Mouse (Mus musculus) heart, embryonic 10.5 days (tissue): ENCODE measurements around the gene Gm12355. TPM values are rescaled to one million over a fixed set of nuclear protein-coding genes. Genes with fewer than 3 reads are reported as not detected.

Experiments used
- DNase-seq: peaks from one replicate; pipeline ENCODE4 v3.0.0-alpha.2; 2017; ENCODE audit warnings: low spot score
- H3K27ac ChIP-seq: fragments of 300-500 bp; sonication (generic); 2 replicates; pipeline ENCODE4 v1.5.1; 2016; ENCODE audit warnings: mild to moderate bottlenecking
- H3K27me3 ChIP-seq: fragments of 300-500 bp; sonication (generic); 2 replicates; pipeline ENCODE4 v1.6.1; 2016; ENCODE audit warnings: mild to moderate bottlenecking; ENCODE audit not compliant: poor library complexity, insufficient read depth, severe bottlenecking
- H3K36me3 ChIP-seq: fragments of 300-500 bp; sonication (generic); 2 replicates; pipeline ENCODE4 v1.6.1; 2016; ENCODE audit warnings: mild to moderate bottlenecking, moderate library complexity
- H3K4me1 ChIP-seq: fragments of 300-500 bp; sonication (generic); 2 replicates; pipeline ENCODE4 v1.6.1; 2016; ENCODE audit warnings: mild to moderate bottlenecking
- H3K4me3 ChIP-seq: fragments of 300-500 bp; sonication (generic); 2 replicates; pipeline ENCODE4 v1.5.1; 2016; ENCODE audit warnings: mild to moderate bottlenecking, moderate library complexity
- H3K9me3 ChIP-seq: fragments of 300-500 bp; sonication (generic); 2 replicates; pipeline ENCODE4 v1.6.1; 2016; ENCODE audit warnings: mild to moderate bottlenecking, moderate library complexity
- WGBS: fragments of 180-500 bp; shearing (Covaris S2); methylation state at CpG from one replicate; pipeline ENCODE4 v1.1.7; 2016; 5-methylcytosine and 5-hydroxymethylcytosine counted together
- polyA plus RNA-seq: library from polyadenylated mRNA; unstranded; fragments of >200 nt; fragmentation: Nextera tagmentation; extraction: Ambion mirVana; gene quantifications from 2 replicates; pipeline ENCODE4 v1.2.1, GENCODE M21; 2016

The Gm12355 gene
- polyA plus RNA-seq, 1 experiment from 2014 or later = 1.0 TPM

DNA sequence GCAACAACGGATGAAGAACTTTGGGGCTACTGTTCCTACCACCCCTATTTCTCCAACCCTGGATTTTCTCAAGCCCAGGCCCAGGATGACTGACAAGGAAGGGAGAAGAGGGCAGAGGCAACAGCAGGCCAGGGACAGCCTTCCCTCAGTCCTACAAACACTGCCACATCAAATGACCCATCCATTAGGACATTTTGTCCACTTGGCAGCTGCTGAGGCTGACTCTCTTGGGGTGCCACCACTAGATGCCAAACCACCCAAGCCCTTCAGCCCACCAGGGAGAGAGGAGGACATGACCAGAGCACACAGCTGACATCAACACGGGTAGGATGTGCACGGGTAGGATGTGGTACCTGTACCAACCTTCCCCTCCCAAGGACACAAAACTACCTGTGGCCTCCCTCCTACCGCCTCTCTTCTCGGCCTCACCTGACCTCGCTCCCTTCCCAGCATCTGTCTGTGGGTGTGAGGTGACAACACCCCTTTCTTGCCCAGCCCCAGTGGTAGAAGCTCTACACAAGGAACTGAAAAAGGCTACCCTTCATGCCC lies 40.8 kb downstream of the Gm12355 start:
- DNase-seq = no peak
- no peaks in the 10 kb centered on the region for H3K27me3 ChIP-seq
- peaks cover 39% of the 10 kb centered on the region for H3K36me3 ChIP-seq
- H3K9me3 ChIP-seq = no peaks in the 10 kb centered on the region
- WGBS = 90% methylated on average over 6 of the region's 6 CpGs
- H3K27ac ChIP-seq = peak overlapping the region; percentile 78; the same call in 1 of the 2 replicates
- peaks cover 95% of the 10 kb centered on the region for H3K4me1 ChIP-seq
- peak overlapping the region; percentile 97; the same call in 1 of the 2 replicates for H3K4me3 ChIP-seq

DNA sequence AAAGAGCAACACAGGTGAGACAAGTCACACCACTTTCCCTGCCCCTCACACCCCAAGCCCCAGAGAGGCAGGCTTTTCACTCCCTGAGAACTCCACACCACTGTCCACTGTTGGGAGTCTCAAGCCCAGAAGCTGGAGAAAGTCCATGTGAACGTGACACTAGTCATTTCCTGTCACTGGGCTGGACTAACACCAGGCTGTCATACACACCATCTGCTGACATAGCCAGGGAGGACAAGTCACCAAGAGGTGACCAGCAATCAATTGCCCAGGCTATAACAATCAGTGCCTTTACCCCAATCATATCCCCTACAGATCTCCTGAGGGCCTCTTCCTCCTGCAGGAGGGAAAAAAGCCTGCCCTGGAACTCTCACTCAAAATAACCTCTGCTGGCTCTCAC lies 41.3 kb downstream of the Gm12355 start:
- DNase-seq = no peak
- peak overlapping the region; percentile 78; the same call in 1 of the 2 replicates for H3K27ac ChIP-seq
- H3K36me3 ChIP-seq = peaks cover 44% of the 10 kb centered on the region
- H3K4me3 ChIP-seq = no peak overlapping the region
- H3K9me3 ChIP-seq = no peaks in the 10 kb centered on the region
- H3K4me1 ChIP-seq = peaks cover 92% of the 10 kb centered on the region
- H3K27me3 ChIP-seq = no peaks in the 10 kb centered on the region
- 55% methylated on average over 1 of the region's 1 CpGs for WGBS

DNA sequence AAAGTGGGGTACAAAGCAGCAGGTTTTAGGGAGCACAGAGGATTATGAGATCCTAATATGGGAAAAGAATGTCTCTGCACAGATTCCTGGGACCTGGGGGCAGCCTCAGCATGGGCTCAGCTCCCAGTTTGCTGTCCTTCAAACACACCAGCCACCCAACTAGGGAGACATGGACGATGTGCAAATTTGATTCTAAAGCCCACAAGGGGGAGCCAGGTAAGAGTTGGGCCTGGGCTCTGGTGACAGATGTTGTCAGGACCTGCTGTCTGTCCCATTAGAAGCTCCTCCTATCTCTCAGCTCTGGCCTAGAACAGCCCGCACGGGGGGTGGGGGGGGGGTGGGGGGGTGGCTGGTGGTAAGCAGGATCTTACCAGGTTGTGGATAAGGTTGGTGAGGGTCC lies 41.9 kb downstream of the Gm12355 start:
- 22% methylated on average over 3 of the region's 3 CpGs for WGBS
- DNase-seq = no peak
- H3K4me1 ChIP-seq = peaks cover 86% of the 10 kb centered on the region
- H3K9me3 ChIP-seq = no peaks in the 10 kb centered on the region
- H3K27ac ChIP-seq = peak overlapping the region; percentile 78
- no peaks in the 10 kb centered on the region for H3K27me3 ChIP-seq
- peaks cover 44% of the 10 kb centered on the region for H3K36me3 ChIP-seq
- H3K4me3 ChIP-seq = 0 out of 2 replicates have a peak overlapping the region, but pooled peaks have one; percentile 18

DNA sequence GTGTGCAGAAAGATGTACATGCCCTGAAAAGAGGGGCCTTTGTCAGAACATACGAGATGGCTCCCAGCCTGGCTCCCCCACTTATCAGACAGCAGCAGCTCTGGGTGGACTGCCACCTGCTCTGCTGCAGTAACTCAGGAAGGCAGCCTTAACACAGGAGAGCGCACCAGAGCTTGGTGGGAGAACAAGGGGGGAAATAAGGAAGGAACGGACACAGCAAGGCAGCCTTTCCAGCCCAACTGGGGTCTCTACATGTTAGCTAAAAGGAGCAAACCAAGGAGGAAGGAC lies 42.3 kb downstream of the Gm12355 start:
- Histone ChIP-seq H3K9me3 (no peaks in the 10 kb centered on the region), H3K4me3 (peak overlapping the region; percentile 18; the same call in 1 of the 2 replicates), H3K36me3 (peaks cover 44% of the 10 kb centered on the region), H3K4me1 (peaks cover 82% of the 10 kb centered on the region), H3K27ac (peak overlapping the region; percentile 78), H3K27me3 (no peaks in the 10 kb centered on the region)
- peak; percentile 90 for DNase-seq
- WGBS = 74% methylated on average over 3 of the region's 3 CpGs

DNA sequence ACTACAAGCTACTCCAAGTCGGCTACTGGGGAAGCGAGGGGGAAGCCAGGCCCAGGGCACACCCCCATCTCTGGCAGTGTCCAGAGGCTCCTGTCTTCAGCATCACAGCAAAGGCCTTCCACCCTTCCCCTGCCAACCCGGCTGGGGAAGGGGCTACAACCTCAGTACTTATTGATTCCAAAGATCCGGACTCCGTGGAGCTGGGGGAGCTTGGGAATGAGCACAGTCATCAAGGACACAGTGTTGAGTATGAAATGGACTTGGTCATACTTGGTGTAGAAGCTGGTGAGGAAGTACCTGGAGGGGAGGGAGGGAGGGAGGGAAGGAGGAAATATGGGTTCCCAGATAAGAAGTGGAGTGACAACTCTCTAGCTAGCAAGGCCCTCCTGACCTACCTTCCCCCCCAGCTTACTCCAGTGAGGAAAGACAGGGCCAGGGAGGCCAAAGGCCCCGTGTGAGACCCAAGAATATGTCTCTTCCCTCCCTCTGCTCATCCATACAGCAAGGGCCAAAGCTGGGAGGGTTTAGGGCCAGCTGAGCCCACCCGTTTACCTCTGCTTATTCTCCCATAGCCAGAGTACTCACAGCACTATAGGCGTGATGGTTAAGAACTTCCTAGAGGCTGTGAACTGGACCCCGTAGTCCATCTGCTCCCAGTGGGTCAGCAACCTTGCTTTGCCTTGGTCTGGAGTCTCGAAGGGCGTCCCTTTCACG lies 42.8 kb downstream of the Gm12355 start:
- no peaks in the 10 kb centered on the region for H3K9me3 ChIP-seq
- 76% methylated on average over 12 of the region's 12 CpGs for WGBS
- DNase-seq = peak; percentile 85
- peaks cover 44% of the 10 kb centered on the region for H3K36me3 ChIP-seq
- peak overlapping the region; percentile 81 for H3K27ac ChIP-seq
- peak overlapping the region; percentile 19 for H3K4me3 ChIP-seq
- H3K27me3 ChIP-seq = no peaks in the 10 kb centered on the region
- H3K4me1 ChIP-seq = peaks cover 77% of the 10 kb centered on the region

DNA sequence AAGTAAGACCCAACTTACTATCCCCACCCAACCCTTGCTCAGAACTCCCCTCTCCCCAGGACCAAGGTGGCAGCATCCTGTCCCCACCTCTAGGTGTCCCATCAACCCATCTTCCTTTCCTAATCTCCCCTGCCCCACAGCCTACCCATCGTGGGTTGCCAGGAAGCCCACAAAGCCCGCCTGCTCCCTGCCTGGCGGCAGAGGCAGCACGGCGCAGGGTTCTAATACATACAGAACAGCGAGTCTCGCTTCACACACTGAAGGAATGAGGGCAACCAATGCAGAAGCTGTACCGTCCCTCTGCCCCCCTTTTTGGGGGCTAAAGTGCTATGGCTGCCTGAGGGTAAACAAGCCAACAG lies 43.5 kb downstream of the Gm12355 start:
- 78% methylated on average over 8 of the region's 8 CpGs for WGBS
- Histone ChIP-seq H3K27me3 (no peaks in the 10 kb centered on the region), H3K4me3 (peak overlapping the region; percentile 19), H3K27ac (peak overlapping the region; percentile 81), H3K4me1 (peaks cover 70% of the 10 kb centered on the region), H3K9me3 (no peaks in the 10 kb centered on the region), H3K36me3 (peaks cover 44% of the 10 kb centered on the region)
- no peak for DNase-seq

DNA sequence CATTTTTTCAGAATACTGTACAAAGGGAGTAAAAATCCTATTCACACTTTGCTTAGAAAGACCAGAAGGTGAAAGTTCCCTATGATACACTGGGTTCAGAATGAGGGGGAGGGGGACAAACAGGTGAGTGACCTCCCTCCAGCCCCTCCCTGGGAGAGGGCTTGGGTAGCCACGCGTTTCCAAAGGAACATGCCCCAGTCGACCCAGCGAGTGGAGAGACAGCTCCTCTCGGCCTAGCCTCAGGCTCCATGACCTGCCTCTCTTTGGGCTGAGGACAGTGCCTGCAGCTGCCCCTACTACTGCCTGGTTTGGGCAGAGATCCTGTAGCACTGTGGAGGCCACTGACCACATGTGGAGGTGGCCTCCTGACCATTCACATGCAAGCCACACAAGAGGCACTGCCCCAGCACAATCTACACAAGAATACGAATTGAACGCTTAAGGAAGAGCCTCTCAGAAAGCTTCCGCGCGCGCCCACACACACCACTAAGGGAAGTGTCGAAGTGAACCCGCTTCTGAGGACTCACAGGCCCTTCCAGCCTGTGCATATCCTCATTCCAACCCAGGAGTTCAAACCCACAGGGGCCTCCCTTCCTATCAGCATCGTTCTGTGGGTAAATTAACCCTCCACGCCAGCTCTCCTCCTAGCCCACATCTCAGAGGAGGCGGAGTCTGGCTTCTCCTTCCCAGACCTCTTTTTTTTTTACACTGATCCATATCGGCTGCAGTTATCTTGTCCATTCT lies 44.0 kb downstream of the Gm12355 start:
- Histone ChIP-seq H3K27ac (peak overlapping the region; percentile 81; the same call in 1 of the 2 replicates), H3K4me3 (no peak overlapping the region), H3K9me3 (no peaks in the 10 kb centered on the region), H3K36me3 (peaks cover 44% of the 10 kb centered on the region), H3K4me1 (peaks cover 68% of the 10 kb centered on the region), H3K27me3 (no peaks in the 10 kb centered on the region)
- DNase-seq = no peak
- WGBS = 56% methylated on average over 17 of the region's 17 CpGs

DNA sequence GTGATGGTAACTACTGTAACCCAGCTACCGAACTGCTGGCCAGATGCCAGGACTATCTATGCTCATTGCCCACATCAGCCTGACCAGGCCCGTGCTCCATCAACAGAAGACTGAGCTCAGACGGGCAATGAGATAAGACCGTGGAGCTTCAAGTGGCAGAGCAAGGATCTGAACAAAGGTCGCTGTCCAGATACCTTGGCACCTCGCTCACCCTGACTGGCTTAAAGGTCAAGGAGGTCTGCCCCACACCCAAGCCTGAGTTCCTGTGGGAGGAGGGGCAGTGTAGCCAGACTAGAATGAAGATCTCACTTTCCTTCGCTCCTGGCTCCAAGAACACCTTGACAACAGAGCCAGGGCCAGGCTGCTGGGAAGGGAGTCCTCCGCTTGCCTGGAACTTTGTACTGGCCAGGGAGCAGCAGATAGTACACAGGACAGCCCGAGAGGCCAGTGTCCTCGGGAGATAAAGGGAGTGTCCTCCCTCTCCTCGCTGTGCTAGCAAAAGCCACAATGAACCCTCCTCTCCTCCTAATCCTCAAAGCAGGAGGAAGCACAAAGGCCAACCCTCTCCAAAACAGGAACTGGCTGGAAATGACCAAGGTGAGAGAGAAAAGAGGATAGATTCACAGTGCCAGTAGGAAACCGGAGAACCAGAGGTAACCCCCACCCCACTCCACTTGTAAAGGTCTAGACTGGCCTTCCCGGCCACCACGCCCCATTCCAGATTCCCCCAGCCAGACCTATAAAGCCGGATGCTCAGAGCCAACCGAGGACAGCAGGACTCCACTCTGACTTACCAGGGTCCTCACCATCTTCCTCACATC lies 45.0 kb downstream of the Gm12355 start:
- Histone ChIP-seq H3K27ac (peak overlapping the region; percentile 81), H3K4me3 (peak overlapping the region; percentile 34), H3K36me3 (peaks cover 44% of the 10 kb centered on the region), H3K27me3 (no peaks in the 10 kb centered on the region), H3K9me3 (no peaks in the 10 kb centered on the region), H3K4me1 (peaks cover 59% of the 10 kb centered on the region)
- WGBS = 37% methylated on average over 16 of the region's 16 CpGs
- DNase-seq = peak; percentile 85

DNA sequence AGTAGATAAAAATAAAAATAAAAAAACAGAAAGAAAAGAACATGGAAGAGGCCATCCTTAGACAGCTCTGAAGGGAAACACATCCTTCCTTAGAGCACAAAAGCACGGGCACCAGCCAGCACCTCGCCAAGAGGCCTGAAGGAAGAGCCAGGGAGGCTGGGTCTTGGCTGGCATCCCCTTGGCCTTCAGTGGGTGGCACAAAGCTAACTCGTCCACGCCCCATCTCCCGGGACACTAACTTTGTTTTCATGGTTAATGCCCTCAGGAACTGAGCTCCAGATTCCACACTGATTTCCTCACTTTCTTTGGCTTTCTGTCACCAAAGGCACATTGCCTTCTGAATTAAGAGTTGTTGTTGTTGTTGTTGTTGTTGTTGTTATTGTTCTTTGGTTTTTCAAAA lies 47.7 kb downstream of the Gm12355 start:
- no peak for DNase-seq
- Histone ChIP-seq H3K4me3 (no peak overlapping the region), H3K36me3 (peaks cover 30% of the 10 kb centered on the region), H3K27ac (no peak overlapping the region), H3K4me1 (peaks cover 33% of the 10 kb centered on the region), H3K9me3 (no peaks in the 10 kb centered on the region), H3K27me3 (no peaks in the 10 kb centered on the region)
- WGBS = 84% methylated on average over 5 of the region's 5 CpGs

Other genes with a start within 250 kb of the Gm12355 start
- 86.0 and 159 TPM in 2 replicates for gene Tcap, start 241.8 kb downstream of the Gm12355 start, polyA plus RNA-seq
- gene Pnmt, start 239.2 kb downstream of the Gm12355 start, polyA plus RNA-seq = 5.0 and 5.1 TPM in 2 replicates
- gene Pgap3, start 225.2 kb downstream of the Gm12355 start, polyA plus RNA-seq = 15.3 and 21.3 TPM in 2 replicates
- gene Erbb2, start 213.2 kb downstream of the Gm12355 start, polyA plus RNA-seq = 47.4 and 70.6 TPM in 2 replicates
- gene Mien1, start 186.7 kb downstream of the Gm12355 start, polyA plus RNA-seq = 98.9 and 103 TPM in 2 replicates
- 2.5 and 15.3 TPM in 2 replicates for gene Grb7, start 179.3 kb downstream of the Gm12355 start, polyA plus RNA-seq
- 0.04 and 0.22 TPM in 2 replicates for gene Ikzf3, start 79.6 kb downstream of the Gm12355 start, polyA plus RNA-seq
- 0.21 and 0.65 TPM in 2 replicates for gene Zpbp2, start 74.6 kb downstream of the Gm12355 start, polyA plus RNA-seq
- 56.1 and 61.0 TPM in 2 replicates for gene Ormdl3, start 38.3 kb downstream of the Gm12355 start, polyA plus RNA-seq
- not detected in 2 replicates for gene Lrrc3c, start 27.4 kb downstream of the Gm12355 start, polyA plus RNA-seq
- gene Gsdma3, start 699 bp upstream of the Gm12355 start, polyA plus RNA-seq = not detected in 2 replicates
- gene Gsdma2, start 21.1 kb upstream of the Gm12355 start, polyA plus RNA-seq = not detected in 2 replicates
- gene Gsdma, start 38.7 kb upstream of the Gm12355 start, polyA plus RNA-seq = not detected in 2 replicates
- gene Psmd3, start 56.9 kb upstream of the Gm12355 start, polyA plus RNA-seq = 232 and 255 TPM in 2 replicates
- gene Csf3, start 75.6 kb upstream of the Gm12355 start, polyA plus RNA-seq = not detected in 2 replicates
- 54.6 and 56.5 TPM in 2 replicates for gene Med24, start 103.8 kb upstream of the Gm12355 start, polyA plus RNA-seq
- 19.2 and 23.2 TPM in 2 replicates for gene Thra, start 115.0 kb upstream of the Gm12355 start, polyA plus RNA-seq
- gene Nr1d1, start 149.7 kb upstream of the Gm12355 start, polyA plus RNA-seq = 3.6 and 5.9 TPM in 2 replicates
- gene Msl1, start 169.9 kb upstream of the Gm12355 start, polyA plus RNA-seq = 14.0 and 21.6 TPM in 2 replicates
- gene Casc3, start 179.2 kb upstream of the Gm12355 start, polyA plus RNA-seq = 29.5 and 37.2 TPM in 2 replicates
- gene Rapgefl1, start 211.1 kb upstream of the Gm12355 start, polyA plus RNA-seq = 0.78 and 0.87 TPM in 2 replicates
- gene Wipf2, start 238.0 kb upstream of the Gm12355 start, polyA plus RNA-seq = 2.8 and 4.1 TPM in 2 replicates